Mouse (Mus musculus) cerebellum, adult 2 months (tissue): ENCODE results near the gene Golt1a.

Experiments
- CTCF ChIP-seq: fragments of 200-500 bp; IDR thresholded peaks from 2 replicates; pipeline ENCODE4 v1.5.1; 2011; ENCODE audit warnings: low read depth, mild to moderate bottlenecking, control low read depth, low read length, moderate library complexity, borderline replicate concordance; ENCODE audit not compliant: insufficient read depth
- POLR2A ChIP-seq: fragments of 200-500 bp; IDR thresholded peaks from 2 replicates; pipeline ENCODE4 v1.6.1; 2011; ENCODE audit warnings: low read length, control low read depth, borderline replicate concordance; ENCODE audit not compliant: insufficient read depth

DNA sequence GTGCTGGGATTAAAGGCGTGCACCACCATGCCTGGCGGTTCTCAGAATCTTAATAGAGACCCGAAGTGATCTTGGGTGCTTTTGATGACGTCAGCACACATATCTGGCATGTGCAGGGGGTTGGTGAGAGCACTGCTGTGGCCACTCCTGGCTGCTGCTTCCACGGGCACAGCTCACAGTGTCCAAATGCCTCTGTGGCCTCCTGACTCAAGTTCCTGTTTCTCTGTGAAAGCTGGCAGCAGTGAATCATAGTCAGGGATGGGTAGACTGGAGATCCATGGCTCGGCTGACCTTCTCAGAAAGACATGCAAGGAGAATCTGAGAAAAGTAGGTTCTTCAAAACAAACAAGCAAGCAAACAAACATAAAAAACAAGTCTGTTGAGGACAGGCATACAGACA, 6.2 kb downstream of the Golt1a start:
- no peak for TF ChIP-seq CTCF
- no peak for TF ChIP-seq POLR2A
